Mouse (Mus musculus): ENCODE results near the gene Pkdrej. TPM values are rescaled to one million over a fixed set of nuclear protein-coding genes. Genes with fewer than 3 reads are reported as not detected.
"Not testable (repeated sequence)": the region's sequence is repeated elsewhere in the genome, so short reads cannot be mapped to it uniquely, and the experiment has no call there.

The Pkdrej gene
- total RNA-seq, 1 experiment from 2014 or later: 0.15 TPM

- no peak for DNase-seq
These were observed 11.1 kb downstream of the Pkdrej start for GRCm38 (mm10) chr15:85810462-85810805.

- no peak for DNase-seq
These were observed 12.4 kb downstream of the Pkdrej start for GRCm38 (mm10) chr15:85809091-85809490.

GRCm38 (mm10) chr15:85808434-85808833 is 13.1 kb downstream of the Pkdrej start:
- no peak for DNase-seq

GRCm38 (mm10) chr15:85808031-85808430 is 13.5 kb downstream of the Pkdrej start:
- DNase-seq: no peak

GRCm38 (mm10) chr15:85807404-85807803 is 14.1 kb downstream of the Pkdrej start:
- no peak for DNase-seq

- no peak for DNase-seq
These were observed 14.6 kb downstream of the Pkdrej start for GRCm38 (mm10) chr15:85806886-85807285.

- DNase-seq: peak; percentile 70
These were observed 18.6 kb downstream of the Pkdrej start for GRCm38 (mm10) chr15:85802931-85803330.

GRCm38 (mm10) chr15:85798676-85799075 is 22.9 kb downstream of the Pkdrej start:
- no peak for DNase-seq

GRCm38 (mm10) chr15:85795516-85795915 is 26.0 kb downstream of the Pkdrej start:
- no peak for DNase-seq

- peak; percentile 67 for DNase-seq
These were observed 28.7 kb downstream of the Pkdrej start for GRCm38 (mm10) chr15:85792819-85793218.

- DNase-seq: no peak
These were observed 30.1 kb downstream of the Pkdrej start for GRCm38 (mm10) chr15:85791449-85791848.

- no peak for DNase-seq
These were observed 32.9 kb downstream of the Pkdrej start for GRCm38 (mm10) chr15:85788633-85789032.

- no peak for DNase-seq
These were observed 33.5 kb downstream of the Pkdrej start for GRCm38 (mm10) chr15:85788051-85788450.

- no peak for DNase-seq
These were observed 34.1 kb downstream of the Pkdrej start for GRCm38 (mm10) chr15:85787482-85787881.

- no peak for DNase-seq
These were observed 34.8 kb downstream of the Pkdrej start for GRCm38 (mm10) chr15:85786711-85787110.

- DNase-seq: no peak
These were observed 37.2 kb downstream of the Pkdrej start for GRCm38 (mm10) chr15:85784341-85784740.

GRCm38 (mm10) chr15:85783146-85783545 is 38.4 kb downstream of the Pkdrej start:
- DNase-seq: no peak

GRCm38 (mm10) chr15:85778891-85779290 is 42.6 kb downstream of the Pkdrej start:
- DNase-seq: not testable (repeated sequence)

- DNase-seq: no peak
These were observed 44.8 kb downstream of the Pkdrej start for GRCm38 (mm10) chr15:85776771-85777170.

GRCm38 (mm10) chr15:85776241-85776640 is 45.3 kb downstream of the Pkdrej start:
- DNase-seq: no peak

- DNase-seq: no peak
These were observed 46.5 kb downstream of the Pkdrej start for GRCm38 (mm10) chr15:85775001-85775400.

- DNase-seq: no peak
These were observed 47.1 kb downstream of the Pkdrej start for GRCm38 (mm10) chr15:85774419-85774818.

GRCm38 (mm10) chr15:85772146-85772740 is 49.3 kb downstream of the Pkdrej start:
- DNase-seq: no peak

GRCm38 (mm10) chr15:85771306-85772121 is 50.0 kb downstream of the Pkdrej start:
- peak; percentile 40 for DNase-seq

Measured in adrenal gland, postnatal 14 days (tissue).